8 mouse cellular contexts compared by ENCODE assay signal in genomic region chr10:61380186-61380585, GRCm38 (mm10). TPM values are rescaled to one million over a fixed set of nuclear protein-coding genes. Genes with fewer than 3 reads are reported as not detected.
DNase-seq lines count a peak whose midpoint lies in the region; ATAC-seq and TF ChIP-seq lines count a peak whose summit lies in the region.

No protein-coding gene starts in this region.

- no peak for TF ChIP-seq CTCF in liver, adult 2 months (IDR thresholded peaks at IDR 0.05; ENCODE audit: low read depth, low read length)

- no peak overlapping the region; the same call in 1 of the 2 replicates for H3K9ac ChIP-seq in liver, adult 2 months (ENCODE audit: low read depth, low read length)
- peak overlapping the region; percentile 11; the same call in 1 of the 2 replicates for H3K9ac ChIP-seq in intestine, embryonic 16.5 days (ENCODE audit: low read depth, low read length)

- no peak for DNase-seq in liver, adult 2 months (ENCODE audit: extremely low read depth, low read depth, low spot score)
- DNase-seq in liver: no peak
- DNase-seq in gastrocnemius, postnatal 14 days: peak; percentile 72
- DNase-seq in lung, postnatal 25 days (ENCODE audit: low spot score): peak; percentile 52
- DNase-seq in T-cell, adult 2 months (ENCODE audit: low spot score): no peak
- no peak for DNase-seq in thymus, adult 18-20 months
- DNase-seq in ovary, adult 18-20 months (ENCODE audit: low spot score): no peak

- WGBS in liver, adult 2 months: 57% methylated on average over 9 of the region's 9 CpGs
- 25% methylated on average over 9 of the region's 9 CpGs for WGBS in intestine, embryonic 16.5 days

- intact Hi-C loops in gastrocnemius, postnatal 14 days (cut with DNase I; ENCODE audit: low total_unique reads): no loop called here

- TF ChIP-seq POLR2A in liver, adult 2 months (IDR thresholded peaks at IDR 0.05; ENCODE audit: extremely low read depth, insufficient read depth, low read length): no peak

- H3K36me3 ChIP-seq in liver, adult 2 months (ENCODE audit: control insufficient read depth, insufficient read depth, low read length): no peaks in the 10 kb centered on the region
- no peaks in the 10 kb centered on the region for H3K36me3 ChIP-seq in intestine, embryonic 16.5 days (ENCODE audit: control insufficient read depth, insufficient read depth, low read length)

- peaks cover 8% of the 10 kb centered on the region; the same call in 1 of the 2 replicates for H3K4me1 ChIP-seq in liver, adult 2 months (ENCODE audit: control insufficient read depth, insufficient read depth, low read length)
- H3K4me1 ChIP-seq in intestine, embryonic 16.5 days (ENCODE audit: control insufficient read depth, insufficient read depth, low read length): peaks cover 25% of the 10 kb centered on the region

- no peaks in the 10 kb centered on the region for H3K9me3 ChIP-seq in intestine, embryonic 16.5 days (ENCODE audit: control insufficient read depth, low read length)

- H3K27me3 ChIP-seq in liver, adult 2 months (ENCODE audit: control insufficient read depth, insufficient read depth, low read length): no peaks in the 10 kb centered on the region
- H3K27me3 ChIP-seq in intestine, embryonic 16.5 days (replicated peaks; ENCODE audit: control insufficient read depth, insufficient read depth, low read length): no peaks in the 10 kb centered on the region

- no peak overlapping the region for H3K4me3 ChIP-seq in liver, adult 2 months (ENCODE audit: insufficient read depth, low read depth, low read length)
- H3K4me3 ChIP-seq in intestine, embryonic 16.5 days (ENCODE audit: low read length): no peak overlapping the region

- H3K27ac ChIP-seq in liver, adult 2 months (replicated peaks; ENCODE audit: insufficient read depth, low read depth, low read length): peak overlapping the region; percentile 7; the same call in 1 of the 2 replicates
- 0 out of 2 replicates have a peak overlapping the region, but pooled peaks have one; percentile 10 for H3K27ac ChIP-seq in intestine, embryonic 16.5 days (ENCODE audit: low read length)

- H3K79me2 ChIP-seq in liver, adult 2 months (ENCODE audit: control insufficient read depth, insufficient read depth, low read length): peaks cover 16% of the 10 kb centered on the region; the same call in 1 of the 2 replicates

- H3K4me2 ChIP-seq in intestine, embryonic 16.5 days (ENCODE audit: low read depth, low read length): peak overlapping the region; percentile 14; the same call in 1 of the 2 replicates

- no peak for ATAC-seq in intestine, embryonic 16.5 days

RNA-seq across cellular contexts. Expression of gene Pald1, which starts 3.1 kb away (rescaled TPM):
- total RNA-seq in liver, adult 2 months (2014; rRNA removed): 7.5 and 8.0 TPM in 2 replicates
- polyA plus RNA-seq in liver, adult 2 months (2012; rRNA removed): 6.6 and 8.1 TPM in 2 replicates
- 10 to 100 TPM; 15.2 to 17.7 TPM for total RNA-seq in gastrocnemius, postnatal 14 days (2021)
- 13.2 and 15.0 TPM in 2 replicates for polyA plus RNA-seq in intestine, embryonic 16.5 days (2015; fragmentation: Nextera tagmentation; extraction: Ambion mirVana)

RNA-seq across cellular contexts. Expression of gene Nodal, which starts 37.6 kb away (rescaled TPM):
- 0.18 and 0.27 TPM in 2 replicates for total RNA-seq in liver, adult 2 months (2014; rRNA removed)
- polyA plus RNA-seq in liver, adult 2 months (2012; rRNA removed): 0.06 and 0.17 TPM in 2 replicates
- total RNA-seq in gastrocnemius, postnatal 14 days (2021): under 1 TPM in 1 of 2 experiments, not detected in 1; 0.10 TPM
- polyA plus RNA-seq in intestine, embryonic 16.5 days (2015; fragmentation: Nextera tagmentation; extraction: Ambion mirVana): 0.15 and 0.16 TPM in 2 replicates

Comparison
In these comparisons a context has a peak if more than half of its experiments do, and no peak if none do; other contexts are left out.
1. DNase-seq: peak in gastrocnemius, postnatal 14 days (single experiment) and lung, postnatal 25 days (single experiment); none in liver, adult 2 months (single experiment), liver (single experiment), T-cell, adult 2 months (single experiment), thymus, adult 18-20 months (0 of 2) and ovary, adult 18-20 months (single experiment).